Mouse (Mus musculus): ENCODE results near the gene Clic3. TPM values are rescaled to one million over a fixed set of nuclear protein-coding genes. Genes with fewer than 3 reads are reported as not detected.

The Clic3 gene
- polyA plus RNA-seq, 1 experiment from 2014 or later, result 3.3 TPM

GRCm38 (mm10) chr2:25496462-25496861 lies 39.8 kb downstream of the Clic3 start:
- H3K36me3 ChIP-seq, result no peaks in the 10 kb centered on the region
- 42% methylated on average over 4 of the region's 4 CpGs for WGBS
- ATAC-seq (replicated peaks), result no peak
- H3K4me3 ChIP-seq, result no peak overlapping the region
- no peaks in the 10 kb centered on the region for H3K9me3 ChIP-seq
- H3K4me1 ChIP-seq, result peaks cover 9% of the 10 kb centered on the region
- H3K27ac ChIP-seq (replicated peaks), result no peak overlapping the region
- H3K4me2 ChIP-seq (replicated peaks), result no peak overlapping the region
- H3K9ac ChIP-seq (replicated peaks), result no peak overlapping the region
- H3K27me3 ChIP-seq, result no peaks in the 10 kb centered on the region

- no peak overlapping the region for H3K27ac ChIP-seq (replicated peaks)
- no peak overlapping the region for H3K9ac ChIP-seq (replicated peaks)
- no peaks in the 10 kb centered on the region for H3K9me3 ChIP-seq
- H3K36me3 ChIP-seq, result peaks cover under 1% of the 10 kb centered on the region; the same call in 1 of the 2 replicates
- no peak overlapping the region for H3K4me3 ChIP-seq
- 62% methylated on average over 6 of the region's 6 CpGs for WGBS
- no peak overlapping the region for H3K4me2 ChIP-seq (replicated peaks)
- H3K4me1 ChIP-seq, result peaks cover 19% of the 10 kb centered on the region
- ATAC-seq (replicated peaks), result no peak
- no peaks in the 10 kb centered on the region for H3K27me3 ChIP-seq
Measured at GRCm38 (mm10) chr2:25497846-25498575, 41.4 kb downstream of the Clic3 start.

GRCm38 (mm10) chr2:25498622-25499478 lies 42.2 kb downstream of the Clic3 start:
- no peak overlapping the region for H3K27ac ChIP-seq (replicated peaks)
- 70% methylated on average over 15 of the region's 15 CpGs for WGBS
- no peak overlapping the region for H3K9ac ChIP-seq (replicated peaks)
- peaks cover 19% of the 10 kb centered on the region for H3K4me1 ChIP-seq
- no peak overlapping the region for H3K4me2 ChIP-seq (replicated peaks)
- H3K27me3 ChIP-seq, result no peaks in the 10 kb centered on the region
- H3K4me3 ChIP-seq, result no peak overlapping the region
- no peaks in the 10 kb centered on the region for H3K9me3 ChIP-seq
- ATAC-seq (replicated peaks), result no peak
- peaks cover 9% of the 10 kb centered on the region; the same call in 1 of the 2 replicates for H3K36me3 ChIP-seq

- 0 out of 2 replicates have a peak overlapping the region, but pooled peaks have one; percentile 55 for H3K27ac ChIP-seq (replicated peaks)
- no peaks in the 10 kb centered on the region for H3K9me3 ChIP-seq
- H3K4me1 ChIP-seq, result peaks cover 19% of the 10 kb centered on the region
- H3K36me3 ChIP-seq, result peaks cover 22% of the 10 kb centered on the region
- WGBS, result 70% methylated on average over 6 of the region's 6 CpGs
- peak overlapping the region; percentile 37 for H3K9ac ChIP-seq (replicated peaks)
- H3K27me3 ChIP-seq, result no peaks in the 10 kb centered on the region
- peak; percentile 43 for ATAC-seq (replicated peaks)
- H3K4me3 ChIP-seq, result peak overlapping the region; percentile 82
- H3K4me2 ChIP-seq (replicated peaks), result peak overlapping the region; percentile 49
Measured at GRCm38 (mm10) chr2:25500071-25500575, 43.5 kb downstream of the Clic3 start.

GRCm38 (mm10) chr2:25500576-25501405 lies 44.2 kb downstream of the Clic3 start, which contains the start of gene Fbxw5:
Fbxw5 (plus strand) TSS chr2:25500750.
- Histone ChIP-seq H3K4me3 (peak within 1 kb of the TSS; percentile 82), H3K36me3 (peaks cover 28% of the 10 kb centered on the region), H3K4me2 (replicated peaks) (peak within 1 kb of the TSS; percentile 97), H3K9me3 (no peaks in the 10 kb centered on the region), H3K4me1 (peaks cover 19% of the 10 kb centered on the region), H3K9ac (replicated peaks) (peak within 1 kb of the TSS; percentile 84), H3K27me3 (no peaks in the 10 kb centered on the region), H3K27ac (replicated peaks) (peak within 1 kb of the TSS; percentile 59)
- peak; percentile 91 for ATAC-seq (replicated peaks)
- WGBS, result 1% methylated on average over 44 of the region's 44 CpGs

- Histone ChIP-seq H3K9me3 (no peaks in the 10 kb centered on the region), H3K36me3 (peaks cover 34% of the 10 kb centered on the region), H3K4me1 (peaks cover 19% of the 10 kb centered on the region), H3K27ac (replicated peaks) (peak within 1 kb of the TSS; percentile 59), H3K4me3 (peak within 1 kb of the TSS; percentile 82), H3K27me3 (no peaks in the 10 kb centered on the region), H3K9ac (replicated peaks) (peak within 1 kb of the TSS; percentile 84), H3K4me2 (replicated peaks) (peak within 1 kb of the TSS; percentile 97)
- ATAC-seq (replicated peaks), result no peak
- WGBS, result 72% methylated on average over 20 of the region's 20 CpGs
Measured at GRCm38 (mm10) chr2:25501593-25502486, 45.2 kb downstream of the Clic3 start, which contains the start of gene C8g. C8g (minus strand) TSS chr2:25501719.

- peaks cover 19% of the 10 kb centered on the region for H3K4me1 ChIP-seq
- ATAC-seq (replicated peaks), result no peak
- 82% methylated on average over 3 of the region's 3 CpGs for WGBS
- no peak overlapping the region for H3K4me3 ChIP-seq
- H3K4me2 ChIP-seq (replicated peaks), result no peak overlapping the region
- peaks cover 34% of the 10 kb centered on the region for H3K36me3 ChIP-seq
- no peaks in the 10 kb centered on the region for H3K27me3 ChIP-seq
- H3K9ac ChIP-seq (replicated peaks), result no peak overlapping the region
- H3K9me3 ChIP-seq, result no peaks in the 10 kb centered on the region
- H3K27ac ChIP-seq (replicated peaks), result no peak overlapping the region
Measured at GRCm38 (mm10) chr2:25502726-25503125, 46.1 kb downstream of the Clic3 start.

GRCm38 (mm10) chr2:25504538-25504937 lies 47.9 kb downstream of the Clic3 start:
- 93% methylated on average over 19 of the region's 19 CpGs for WGBS
- Histone ChIP-seq H3K27ac (replicated peaks) (no peak overlapping the region), H3K9me3 (no peaks in the 10 kb centered on the region), H3K27me3 (no peaks in the 10 kb centered on the region), H3K9ac (replicated peaks) (no peak overlapping the region), H3K4me1 (peaks cover 19% of the 10 kb centered on the region), H3K4me3 (no peak overlapping the region), H3K36me3 (peaks cover 34% of the 10 kb centered on the region), H3K4me2 (replicated peaks) (no peak overlapping the region)
- ATAC-seq (replicated peaks), result no peak

- no peaks in the 10 kb centered on the region for H3K9me3 ChIP-seq
- WGBS, result 94% methylated on average over 1 of the region's 1 CpGs
- no peak overlapping the region for H3K9ac ChIP-seq (replicated peaks)
- peaks cover 17% of the 10 kb centered on the region for H3K4me1 ChIP-seq
- no peaks in the 10 kb centered on the region for H3K27me3 ChIP-seq
- H3K4me2 ChIP-seq (replicated peaks), result no peak overlapping the region
- H3K36me3 ChIP-seq, result peaks cover 34% of the 10 kb centered on the region
- H3K4me3 ChIP-seq, result no peak overlapping the region
- no peak overlapping the region for H3K27ac ChIP-seq (replicated peaks)
- no peak for ATAC-seq (replicated peaks)
Measured at GRCm38 (mm10) chr2:25505000-25505399, 48.4 kb downstream of the Clic3 start.

- Histone ChIP-seq H3K4me1 (peaks cover 13% of the 10 kb centered on the region), H3K27ac (replicated peaks) (no peak overlapping the region), H3K36me3 (peaks cover 34% of the 10 kb centered on the region), H3K4me3 (no peak overlapping the region), H3K4me2 (replicated peaks) (no peak overlapping the region), H3K27me3 (no peaks in the 10 kb centered on the region), H3K9me3 (no peaks in the 10 kb centered on the region), H3K9ac (replicated peaks) (no peak overlapping the region)
- ATAC-seq (replicated peaks), result no peak
- WGBS, result 93% methylated on average over 4 of the region's 4 CpGs
Measured at GRCm38 (mm10) chr2:25505860-25506259, 49.2 kb downstream of the Clic3 start.

GRCm38 (mm10) chr2:25506964-25507363 lies 50.3 kb downstream of the Clic3 start:
- no peaks in the 10 kb centered on the region for H3K27me3 ChIP-seq

More at GRCm38 (mm10) chr2:25506964-25507363, 50.3 kb downstream of the Clic3 start:
- H3K4me3 ChIP-seq, result no peak overlapping the region
- peaks cover 34% of the 10 kb centered on the region for H3K36me3 ChIP-seq
- no peak overlapping the region for H3K4me2 ChIP-seq (replicated peaks)
- ATAC-seq (replicated peaks), result no peak
- WGBS, result 43% methylated on average over 5 of the region's 5 CpGs
- H3K4me1 ChIP-seq, result peaks cover 5% of the 10 kb centered on the region
- no peaks in the 10 kb centered on the region for H3K9me3 ChIP-seq
- no peak overlapping the region for H3K27ac ChIP-seq (replicated peaks)
- H3K9ac ChIP-seq (replicated peaks), result no peak overlapping the region

All from forebrain, embryonic 15.5 days (tissue).